Mouse (Mus musculus) monocyte, adult 5-6 weeks (primary cell): ENCODE data around the gene Dst. TPM values are rescaled to one million over a fixed set of nuclear protein-coding genes. Genes with fewer than 3 reads are reported as not detected.

ENCODE experiments used
- ATAC-seq: fragments of 153-309, 156-312 bp; replicated peaks from 2 replicates; pipeline ENCODE4 v1.8.0; 2017; ENCODE audit warnings: mild to moderate bottlenecking; ENCODE audit not compliant: low TSS enrichment, insufficient number of reproducible peaks, severe bottlenecking, poor library complexity, low FRiP score
- total RNA-seq: library from RNA; stranded (forward); fragments of 200-1000, 200-491, 200-594 nt; gene quantifications from 3 replicates; pipeline ENCODE4 v1.2.3, GENCODE M21; 2017

Gene Dst
- total RNA-seq, 1 experiment from 2014 or later, result 0.29 TPM

GRCm38 (mm10) chr1:34073436-34074169 lies 165.6 kb downstream of the Dst start:
- no peak for ATAC-seq

GRCm38 (mm10) chr1:34074245-34075187 lies 166.5 kb downstream of the Dst start:
- ATAC-seq, result no peak

GRCm38 (mm10) chr1:34076701-34077421 lies 168.8 kb downstream of the Dst start:
- ATAC-seq, result no peak

GRCm38 (mm10) chr1:34077422-34077790 lies 169.4 kb downstream of the Dst start:
- no peak for ATAC-seq

- no peak for ATAC-seq
These were observed 169.9 kb downstream of the Dst start for GRCm38 (mm10) chr1:34077941-34078340.

DNA sequence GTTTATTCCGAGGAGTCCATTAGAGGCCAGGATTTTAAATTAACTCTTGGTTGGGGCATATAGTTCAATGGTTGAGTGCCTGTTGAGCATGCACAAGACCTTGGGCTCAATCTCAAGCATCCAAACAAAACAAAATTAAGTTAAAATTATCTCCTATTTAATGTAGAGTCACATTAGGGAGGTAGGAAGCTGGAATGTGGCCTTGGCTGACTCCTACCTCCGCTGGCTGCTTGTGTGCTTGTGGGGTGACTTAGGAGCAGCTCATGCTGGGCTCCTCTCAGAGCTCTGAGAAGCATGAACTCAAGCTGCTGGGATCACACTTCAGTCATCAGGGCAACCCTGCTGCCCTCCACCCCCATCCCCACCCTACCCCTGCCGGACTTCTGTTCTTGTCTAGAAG lies 181.0 kb downstream of the Dst start:
- ATAC-seq, result no peak

GRCm38 (mm10) chr1:34090700-34091099 lies 182.7 kb downstream of the Dst start:
- no peak for ATAC-seq

DNA sequence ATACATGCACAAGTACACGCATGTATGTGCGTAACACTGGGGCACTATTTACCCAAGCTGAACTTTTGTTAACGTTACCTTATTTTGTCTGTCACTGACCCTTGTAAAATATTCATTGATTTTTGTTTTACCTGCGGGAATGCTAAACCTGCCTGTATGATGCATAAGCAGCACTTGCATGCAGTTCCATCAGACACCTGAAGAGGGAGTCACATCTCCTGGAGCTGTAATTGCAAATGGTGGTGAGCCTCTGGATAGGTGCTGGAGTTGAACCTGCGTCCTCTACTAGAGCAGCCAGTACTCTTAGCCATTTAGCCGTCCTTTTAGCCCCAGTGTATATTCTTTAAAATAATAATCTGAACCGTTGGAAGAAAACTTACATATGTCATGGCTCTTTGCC lies 185.6 kb downstream of the Dst start:
- ATAC-seq, result no peak

GRCm38 (mm10) chr1:34094301-34094700 lies 186.3 kb downstream of the Dst start:
- no peak for ATAC-seq

DNA sequence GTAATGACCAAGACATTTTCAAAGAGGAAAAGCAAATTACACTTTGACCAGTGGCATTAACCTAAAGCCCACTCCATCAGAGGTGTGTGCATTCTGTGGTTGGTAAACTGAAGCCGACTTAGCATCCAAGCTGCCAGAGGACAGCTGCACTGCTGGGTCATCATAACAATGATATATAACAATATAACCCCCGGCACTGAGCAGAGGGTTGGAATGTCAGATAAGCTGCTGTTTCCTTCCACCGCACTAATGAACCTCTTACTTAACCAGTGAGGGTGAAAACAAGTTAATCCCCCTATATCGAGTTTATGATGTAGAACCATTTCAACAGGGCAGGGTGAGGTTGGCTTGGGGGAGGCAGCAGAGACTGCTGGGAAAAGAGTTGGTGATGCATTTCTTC lies 187.1 kb downstream of the Dst start:
- no peak for ATAC-seq

- ATAC-seq, result no peak
These were observed 188.9 kb downstream of the Dst start for GRCm38 (mm10) chr1:34096923-34097322.

GRCm38 (mm10) chr1:34097640-34098039 lies 189.6 kb downstream of the Dst start:
- no peak for ATAC-seq

DNA sequence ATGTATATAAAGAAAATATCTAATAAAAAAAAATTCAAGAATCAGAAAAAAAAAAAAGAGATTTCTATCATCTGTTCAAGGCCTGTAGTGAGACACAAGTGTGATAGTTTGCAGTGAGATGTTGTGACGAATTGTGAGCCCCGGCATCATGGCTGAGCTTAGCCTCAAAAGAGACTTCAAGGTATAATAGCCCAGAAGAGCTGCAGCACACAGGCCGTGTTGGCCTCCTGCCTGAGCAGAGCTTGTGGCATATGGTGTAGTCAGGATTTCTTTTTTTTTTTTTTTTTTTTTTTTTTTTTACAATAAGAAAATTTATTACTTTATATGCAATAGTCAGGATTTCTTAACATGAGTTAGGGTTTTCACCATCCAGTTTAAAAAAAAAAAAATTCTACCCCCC lies 191.4 kb downstream of the Dst start:
- no peak for ATAC-seq

- ATAC-seq, result no peak
These were observed 192.4 kb downstream of the Dst start for GRCm38 (mm10) chr1:34100385-34100784.

- no peak for ATAC-seq
These were observed 194.6 kb downstream of the Dst start for GRCm38 (mm10) chr1:34102604-34103003.

- no peak for ATAC-seq
These were observed 195.2 kb downstream of the Dst start for GRCm38 (mm10) chr1:34103176-34103575.

DNA sequence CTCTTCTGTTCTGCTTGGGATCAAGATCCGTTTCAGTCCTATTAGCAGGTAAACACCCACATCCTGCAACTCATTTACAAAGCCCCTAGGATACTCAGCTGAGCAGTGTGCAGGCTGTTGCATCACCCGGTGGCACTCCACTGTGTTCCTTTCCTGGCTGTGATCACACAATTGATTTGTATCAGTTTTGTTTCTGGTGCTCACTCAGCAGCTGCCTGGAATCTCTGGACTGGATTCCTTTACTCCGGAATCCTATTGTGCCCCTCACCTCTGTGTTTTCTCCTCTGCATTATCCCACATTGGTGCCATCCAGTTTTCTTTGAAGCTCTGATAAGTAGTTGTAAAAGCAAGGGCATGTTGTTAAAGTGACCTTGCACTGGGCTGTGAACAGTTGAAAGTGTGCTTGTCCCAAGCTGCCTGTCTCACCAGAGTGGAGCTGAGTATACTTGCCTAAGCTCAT lies 195.7 kb downstream of the Dst start:
- no peak for ATAC-seq

GRCm38 (mm10) chr1:34104846-34105245 lies 196.8 kb downstream of the Dst start:
- no peak for ATAC-seq

DNA sequence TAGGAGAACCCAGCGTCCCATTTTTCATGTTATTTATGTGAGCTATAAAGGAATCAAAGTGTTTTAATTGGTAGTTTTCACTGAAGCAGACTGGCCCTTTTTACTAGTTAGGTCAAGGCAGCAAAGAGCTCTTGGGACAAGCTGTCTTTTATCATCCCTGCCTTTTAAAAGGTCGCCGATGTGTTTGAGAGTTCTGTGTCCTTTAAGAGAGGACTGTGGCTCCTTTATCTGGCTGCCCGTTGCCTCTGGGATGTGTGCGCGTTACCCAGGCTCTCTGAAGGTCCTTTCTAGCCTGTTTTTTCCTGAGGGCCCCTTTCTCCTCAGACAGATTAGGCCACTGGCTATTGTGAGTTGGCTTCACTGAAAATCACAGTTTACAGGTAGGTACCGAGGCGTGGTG lies 198.6 kb downstream of the Dst start:
- ATAC-seq, result no peak
